Comparison of ENCODE assay signal across 1 mouse cellular context in genomic region chr5:115359438-115359837, GRCm38 (mm10).
TF ChIP-seq lines count a peak whose summit lies in the region.

No protein-coding gene starts in this region.

TF ChIP-seq in CH12.LX, 34 proteins besides CTCF, POLR2A, EP300 and RAD21 (continued from another document):
- TF ChIP-seq BHLHE40 (IDR thresholded peaks at IDR 0.05; ENCODE audit: low read depth, low read length) (no peak), HCFC1 (IDR thresholded peaks at IDR 0.05; ENCODE audit: low read depth, low read length) (no peak), UBTF (IDR thresholded peaks at IDR 0.05; ENCODE audit: low read depth, low read length) (no peak), ETS1 (conservative IDR thresholded peaks at IDR 0.05; ENCODE audit: low read depth, low read length) (no peak), ELF1 (IDR thresholded peaks at IDR 0.05; ENCODE audit: low read depth, low read length) (no peak), NELFE (IDR thresholded peaks at IDR 0.05; ENCODE audit: low read depth, low read length) (no peak)
TF ChIP-seq in CH12.LX: peak in this region for 2.
